Mouse (Mus musculus): ENCODE measurements around the gene Kmt5b.

GRCm38 (mm10) chr19:3723170-3723569, 44.1 kb upstream of the Kmt5b start:
- TF ChIP-seq POLR2A (IDR thresholded peaks at IDR 0.05; ENCODE audit: control insufficient read depth in 1 of 2, insufficient read depth in 1 of 2, low read depth in 1 of 2, low read length in 2 of 2, poor library complexity in 1 of 2): no peak
- TF ChIP-seq EP300 (IDR thresholded peaks at IDR 0.05; ENCODE audit: low read depth in 1 of 2, low read length in 2 of 2): no peak
- no peak for TF ChIP-seq CTCF (IDR thresholded peaks at IDR 0.05 in 2 of 3, conservative IDR thresholded peaks at IDR 0.05 in 1 of 3; ENCODE audit: control insufficient read depth in 1 of 3, insufficient read depth in 1 of 3, low read depth in 2 of 3, low read length in 3 of 3, poor library complexity in 1 of 3, severe bottlenecking in 1 of 3)
- TF ChIP-seq HCFC1 (IDR thresholded peaks at IDR 0.05; ENCODE audit: low read depth, low read length): no peak
- no peak for TF ChIP-seq USF1 (IDR thresholded peaks at IDR 0.05; ENCODE audit: low read depth, low read length)
- TF ChIP-seq ZC3H11A (IDR thresholded peaks at IDR 0.05; ENCODE audit: low read depth, low read length): no peak
- TF ChIP-seq MAFK (IDR thresholded peaks at IDR 0.05; ENCODE audit: borderline replicate concordance, low read depth, low read length): no peak
